In genomic region chr6:21325251-21325650, GRCm38 (mm10) we compare ENCODE assay signal across 16 mouse cellular contexts.
DNase-seq lines count a peak whose midpoint lies in the region; ATAC-seq and TF ChIP-seq lines count a peak whose summit lies in the region.
"Had no signal": no experiment of that assay in that cellular context is flagged by ENCODE, and none has a peak within 500 bp of the region (broad histone marks: within the 10 kb centered on the region; RNA-seq: fewer than 3 reads in every experiment).

No protein-coding gene starts in this region.

- peak overlapping the region; percentile 79 for H3K27ac ChIP-seq in forebrain, embryonic 10.5 days
- no peak overlapping the region for H3K27ac ChIP-seq in hindbrain, embryonic 15.5 days (replicated peaks)
- no peak overlapping the region for H3K27ac ChIP-seq in midbrain, postnatal 0 days (ENCODE audit: low read depth, low read length)
- H3K27ac ChIP-seq: liver, embryonic 13.5 days had no signal

- H3K4me3 ChIP-seq in forebrain, embryonic 10.5 days = no peak overlapping the region
- no peak overlapping the region for H3K4me3 ChIP-seq in hindbrain, embryonic 15.5 days
- no peak overlapping the region for H3K4me3 ChIP-seq in midbrain, postnatal 0 days (ENCODE audit: low read depth, low read length)
- H3K4me3 ChIP-seq: liver, embryonic 13.5 days; myocyte had no signal

- ATAC-seq in frontal cortex, adult (ENCODE audit: low TSS enrichment) = peak; percentile 84
- ATAC-seq in hindbrain, embryonic 15.5 days (ENCODE audit: low FRiP score, low read depth) = 0 out of 2 replicates have a peak, but pooled peaks have one; percentile 66
- no peak for ATAC-seq in midbrain, postnatal 0 days (ENCODE audit: low FRiP score)
- ATAC-seq: activated CD4-positive, CD25-positive, alpha-beta regulatory T cell, adult 4 months had no signal

- H3K4me2 ChIP-seq in hindbrain, embryonic 15.5 days = no peak overlapping the region
- H3K4me2 ChIP-seq in midbrain, postnatal 0 days (ENCODE audit: low read depth, low read length, poor library complexity, severe bottlenecking) = no peak overlapping the region
- H3K4me2 ChIP-seq: liver, embryonic 13.5 days had no signal

- no peak for TF ChIP-seq CTCF in midbrain, postnatal 0 days (IDR thresholded peaks at IDR 0.05)

- peaks cover 37% of the 10 kb centered on the region for H3K4me1 ChIP-seq in forebrain, embryonic 10.5 days
- H3K4me1 ChIP-seq in hindbrain, embryonic 15.5 days (replicated peaks) = no peaks in the 10 kb centered on the region; the same call in 1 of the 2 replicates
- H3K4me1 ChIP-seq in midbrain, postnatal 0 days (ENCODE audit: insufficient read depth, low read length) = no peaks in the 10 kb centered on the region
- H3K4me1 ChIP-seq: liver, embryonic 13.5 days had no signal

- no peak for DNase-seq in frontal cortex, postnatal 10 days (ENCODE audit: low spot score in 2 of 2)
- DNase-seq in forebrain, embryonic 10.5 days (ENCODE audit: extremely low spot score, low spot score) = peak; percentile 44
- peak; percentile 27 for DNase-seq in midbrain, postnatal 0 days (ENCODE audit: low spot score)
- no peak for DNase-seq in lung, postnatal 25 days (ENCODE audit: low spot score)
- no peak for DNase-seq in thymus, postnatal 25 days
- no peak for DNase-seq in layer of hippocampus, adult 18-20 months (ENCODE audit: low spot score in 2 of 2)
- DNase-seq: cerebellum, postnatal 14 days; heart, postnatal 36 days; layer of hippocampus, adult 9-11 months; liver, embryonic 13.5 days; lung, postnatal 14 days had no signal

- H3K36me3 ChIP-seq in forebrain, embryonic 10.5 days (replicated peaks) = no peaks in the 10 kb centered on the region
- no peaks in the 10 kb centered on the region for H3K36me3 ChIP-seq in hindbrain, embryonic 15.5 days
- no peaks in the 10 kb centered on the region for H3K36me3 ChIP-seq in midbrain, postnatal 0 days (ENCODE audit: insufficient read depth, low read length)
- H3K36me3 ChIP-seq: G1E; liver, embryonic 13.5 days had no signal

- no peaks in the 10 kb centered on the region for H3K27me3 ChIP-seq in forebrain, embryonic 10.5 days (ENCODE audit: poor library complexity, severe bottlenecking)
- H3K27me3 ChIP-seq in hindbrain, embryonic 15.5 days = no peaks in the 10 kb centered on the region
- no peaks in the 10 kb centered on the region for H3K27me3 ChIP-seq in midbrain, postnatal 0 days (ENCODE audit: insufficient read depth, low read length)
- H3K27me3 ChIP-seq: liver, embryonic 13.5 days had no signal

- no peak overlapping the region for H3K9ac ChIP-seq in hindbrain, embryonic 15.5 days
- H3K9ac ChIP-seq in midbrain, postnatal 0 days (replicated peaks; ENCODE audit: low read length, poor library complexity, severe bottlenecking) = no peak overlapping the region
- H3K9ac ChIP-seq: liver, embryonic 13.5 days had no signal

- 3% methylated on average over 1 of the region's 1 CpGs for WGBS in forebrain, embryonic 10.5 days
- 18% methylated on average over 1 of the region's 1 CpGs for WGBS in hindbrain, embryonic 15.5 days
- 23% methylated on average over 1 of the region's 1 CpGs for WGBS in midbrain, postnatal 0 days

- no peaks in the 10 kb centered on the region for H3K9me3 ChIP-seq in forebrain, embryonic 10.5 days
- H3K9me3 ChIP-seq in hindbrain, embryonic 15.5 days = no peaks in the 10 kb centered on the region
- no peaks in the 10 kb centered on the region for H3K9me3 ChIP-seq in midbrain, postnatal 0 days (ENCODE audit: low read length)
- H3K9me3 ChIP-seq: G1E; liver, embryonic 13.5 days had no signal

Comparison
In these comparisons a context has a peak if more than half of its experiments do, and no peak if none do; other contexts are left out.
1. DNase-seq: peak in forebrain, embryonic 10.5 days (single experiment) and midbrain, postnatal 0 days (single experiment); none in frontal cortex, postnatal 10 days (0 of 2), lung, postnatal 25 days (single experiment), thymus, postnatal 25 days (single experiment) and layer of hippocampus, adult 18-20 months (0 of 2).